Mouse (Mus musculus): ENCODE data around the gene Sdr16c6. TPM values are rescaled to one million over a fixed set of nuclear protein-coding genes. Genes with fewer than 3 reads are reported as not detected.

Sdr16c6 gene
- not detected for total RNA-seq (2021)
- long read RNA-seq, experiment 1: 0 reads
- long read RNA-seq, experiment 2: 0 reads

DNA sequence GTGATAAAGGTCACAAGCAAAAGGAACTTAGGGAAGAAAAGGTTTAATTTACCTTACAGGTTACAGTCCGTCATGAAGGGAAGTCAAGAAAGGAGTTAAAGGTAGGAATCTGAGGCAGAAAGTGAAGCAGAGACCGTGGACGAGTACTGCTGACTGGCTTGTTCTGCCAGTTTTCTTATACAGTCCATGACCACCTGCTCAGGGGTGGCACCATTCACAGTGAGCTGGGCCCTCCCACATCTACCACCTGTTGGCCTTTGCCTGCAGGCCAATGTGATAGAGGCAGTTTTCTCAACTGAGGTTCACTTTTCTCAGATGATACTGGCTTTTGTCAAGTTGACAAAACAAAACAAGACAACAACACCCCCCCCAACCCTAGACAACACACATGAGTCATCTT lies at the start of gene Sdr16c6:
TSS of gene Sdr16c6 (minus strand) at position 151 of the 400 bp plus-strand sequence.
- DNase-seq: no peak

GRCm38 (mm10) chr4:4080180-4080579 lies 2.9 kb upstream of the Sdr16c6 start:
- no peak for DNase-seq

GRCm38 (mm10) chr4:4079132-4079531 lies 1.8 kb upstream of the Sdr16c6 start:
- DNase-seq: no peak

GRCm38 (mm10) chr4:4076001-4076400 lies 1.3 kb downstream of the Sdr16c6 start:
- no peak for DNase-seq

Other genes with a start within 250 kb of the Sdr16c6 start
- 100 to 1,000 TPM; 164 to 228 TPM for gene Gm11808, start 103.9 kb downstream of the Sdr16c6 start, total RNA-seq (2021)